Mouse (Mus musculus): ENCODE measurements around the gene Stk39. TPM values are rescaled to one million over a fixed set of nuclear protein-coding genes. Genes with fewer than 3 reads are reported as not detected.

Gene Stk39
- total RNA-seq, 1 experiment = 5.0 TPM

- H3K9me3 ChIP-seq (ENCODE audit: control insufficient read depth, insufficient read depth, low read depth, low read length) = no peaks in the 10 kb centered on the region
- TF ChIP-seq MAFK (IDR thresholded peaks at IDR 0.05; ENCODE audit: insufficient read depth, low read depth, low read length) = no peak
- no peak for TF ChIP-seq CHD2 (IDR thresholded peaks at IDR 0.05; ENCODE audit: low read depth, low read length)
- TF ChIP-seq ZC3H11A (IDR thresholded peaks at IDR 0.05; ENCODE audit: borderline replicate concordance, low read depth, low read length) = no peak
- TF ChIP-seq HCFC1 (IDR thresholded peaks at IDR 0.05; ENCODE audit: borderline replicate concordance, insufficient read depth, low read length) = no peak
- no peak for TF ChIP-seq ZNF384 (IDR thresholded peaks at IDR 0.05; ENCODE audit: low read depth, low read length)
- H3K36me3 ChIP-seq (ENCODE audit: control insufficient read depth, insufficient read depth, low read length, poor library complexity, severe bottlenecking) = no peaks in the 10 kb centered on the region
- in situ Hi-C loops (cut with MboI; ENCODE audit: low sequenced_read_pairs in 2 of 2, unreplicated experiment in 2 of 2) = loop anchor here in 1 of 2 experiments (25.0 kb wide), 1 partner anchor 225 kb away; no protein-coding TSS in a partner anchor
- H3K9ac ChIP-seq (ENCODE audit: insufficient read depth, low read depth, low read length, poor library complexity, severe bottlenecking) = no peak overlapping the region
- no peaks in the 10 kb centered on the region for H3K4me1 ChIP-seq (ENCODE audit: control insufficient read depth in 2 of 2, insufficient read depth in 2 of 2, low read length in 2 of 2, poor library complexity in 1 of 2)
- no peak for DNase-seq (ENCODE audit: low read depth, low spot score)
- H3K4me3 ChIP-seq (ENCODE audit: insufficient read depth in 1 of 2, low read depth in 1 of 2, low read length in 2 of 2, poor library complexity in 1 of 2, severe bottlenecking in 1 of 2) = no peak overlapping the region
- H3K27ac ChIP-seq (ENCODE audit: insufficient read depth, low read depth, low read length, poor library complexity, severe bottlenecking) = no peak overlapping the region
These were observed 135.2 kb downstream of the Stk39 start for GRCm38 (mm10) chr2:68336913-68337312.

DNA sequence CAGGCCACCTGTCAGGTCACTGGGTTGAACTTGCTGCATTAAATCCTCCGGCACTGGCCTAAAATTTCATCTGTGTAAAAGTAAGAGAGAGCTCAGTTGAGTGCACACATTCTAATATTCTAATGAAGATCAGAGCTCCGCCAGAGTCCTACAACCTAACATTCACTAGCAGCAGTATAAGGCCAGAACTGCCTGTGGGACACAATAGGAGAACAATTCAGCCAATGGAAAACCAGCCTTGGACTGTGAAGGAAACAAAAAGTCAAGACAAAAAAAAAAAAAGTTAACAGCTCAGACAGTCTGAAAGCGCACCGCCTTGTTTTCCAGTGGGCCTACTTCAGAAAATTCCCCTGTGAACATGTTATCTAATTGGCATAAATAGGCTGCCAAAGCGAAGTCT lies 137.1 kb downstream of the Stk39 start:
- Histone ChIP-seq H3K9ac (ENCODE audit: insufficient read depth, low read depth, low read length, poor library complexity, severe bottlenecking) (no peak overlapping the region), H3K36me3 (ENCODE audit: control insufficient read depth, insufficient read depth, low read length, poor library complexity, severe bottlenecking) (no peaks in the 10 kb centered on the region)

DNA sequence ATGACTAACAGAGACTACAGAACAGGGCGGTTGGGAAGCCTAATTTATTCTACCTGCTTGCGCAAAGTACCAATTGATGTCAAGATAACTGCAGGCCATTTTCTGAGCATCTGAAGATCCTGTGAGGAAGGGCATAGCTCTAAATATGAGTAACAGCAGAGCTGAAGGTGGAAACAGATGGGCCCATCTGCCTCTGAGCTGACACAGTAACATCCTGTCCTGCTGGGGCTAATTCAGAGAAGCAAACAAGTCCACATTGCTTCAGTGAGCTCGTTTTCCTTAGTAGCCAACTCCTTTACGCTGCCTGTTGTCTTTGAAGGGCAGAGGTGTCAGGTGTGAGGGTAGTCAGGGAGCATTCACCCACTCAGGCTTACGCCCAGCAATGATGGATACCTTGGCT lies 146.8 kb downstream of the Stk39 start:
- Histone ChIP-seq H3K9ac (ENCODE audit: insufficient read depth, low read depth, low read length, poor library complexity, severe bottlenecking) (no peak overlapping the region), H3K4me1 (ENCODE audit: control insufficient read depth in 2 of 2, insufficient read depth in 2 of 2, low read length in 2 of 2, poor library complexity in 1 of 2) (no peaks in the 10 kb centered on the region), H3K27ac (ENCODE audit: insufficient read depth, low read depth, low read length, poor library complexity, severe bottlenecking) (no peak overlapping the region), H3K4me3 (ENCODE audit: insufficient read depth in 1 of 2, low read depth in 1 of 2, low read length in 2 of 2, poor library complexity in 1 of 2, severe bottlenecking in 1 of 2) (no peak overlapping the region), H3K9me3 (ENCODE audit: control insufficient read depth, insufficient read depth, low read depth, low read length) (no peaks in the 10 kb centered on the region), H3K36me3 (ENCODE audit: control insufficient read depth, insufficient read depth, low read length, poor library complexity, severe bottlenecking) (no peaks in the 10 kb centered on the region)
- in situ Hi-C loops (cut with MboI; ENCODE audit: low sequenced_read_pairs in 2 of 2, unreplicated experiment in 2 of 2) = loop anchor here in 1 of 2 experiments (25.0 kb wide), 1 partner anchor 213 kb away; no protein-coding TSS in a partner anchor
- no peak for TF ChIP-seq MAFK (IDR thresholded peaks at IDR 0.05; ENCODE audit: insufficient read depth, low read depth, low read length)
- TF ChIP-seq ZC3H11A (IDR thresholded peaks at IDR 0.05; ENCODE audit: borderline replicate concordance, low read depth, low read length) = no peak
- TF ChIP-seq ZNF384 (IDR thresholded peaks at IDR 0.05; ENCODE audit: low read depth, low read length) = no peak
- TF ChIP-seq CHD2 (IDR thresholded peaks at IDR 0.05; ENCODE audit: low read depth, low read length) = no peak
- no peak for TF ChIP-seq HCFC1 (IDR thresholded peaks at IDR 0.05; ENCODE audit: borderline replicate concordance, insufficient read depth, low read length)
- DNase-seq (ENCODE audit: low read depth, low spot score) = no peak

More for the DNA sequence above, 137.1 kb downstream of the Stk39 start:
- no peaks in the 10 kb centered on the region for H3K9me3 ChIP-seq (ENCODE audit: control insufficient read depth, insufficient read depth, low read depth, low read length)
- no peak for DNase-seq (ENCODE audit: low read depth, low spot score)
- H3K4me3 ChIP-seq (ENCODE audit: insufficient read depth in 1 of 2, low read depth in 1 of 2, low read length in 2 of 2, poor library complexity in 1 of 2, severe bottlenecking in 1 of 2) = no peak overlapping the region
- no peak overlapping the region for H3K27ac ChIP-seq (ENCODE audit: insufficient read depth, low read depth, low read length, poor library complexity, severe bottlenecking)
- no peaks in the 10 kb centered on the region for H3K4me1 ChIP-seq (ENCODE audit: control insufficient read depth in 2 of 2, insufficient read depth in 2 of 2, low read length in 2 of 2, poor library complexity in 1 of 2)
- TF ChIP-seq ZC3H11A (IDR thresholded peaks at IDR 0.05; ENCODE audit: borderline replicate concordance, low read depth, low read length) = no peak
- TF ChIP-seq MAFK (IDR thresholded peaks at IDR 0.05; ENCODE audit: insufficient read depth, low read depth, low read length) = no peak
- TF ChIP-seq ZNF384 (IDR thresholded peaks at IDR 0.05; ENCODE audit: low read depth, low read length) = no peak
- no peak for TF ChIP-seq HCFC1 (IDR thresholded peaks at IDR 0.05; ENCODE audit: borderline replicate concordance, insufficient read depth, low read length)
- no peak for TF ChIP-seq CHD2 (IDR thresholded peaks at IDR 0.05; ENCODE audit: low read depth, low read length)
- in situ Hi-C loops (cut with MboI; ENCODE audit: low sequenced_read_pairs in 2 of 2, unreplicated experiment in 2 of 2) = loop anchor here in 1 of 2 experiments (25.0 kb wide), 1 partner anchor 223 kb away; no protein-coding TSS in a partner anchor

- Histone ChIP-seq H3K27ac (ENCODE audit: insufficient read depth, low read depth, low read length, poor library complexity, severe bottlenecking) (no peak overlapping the region), H3K9me3 (ENCODE audit: control insufficient read depth, insufficient read depth, low read depth, low read length) (no peaks in the 10 kb centered on the region), H3K4me3 (ENCODE audit: insufficient read depth in 1 of 2, low read depth in 1 of 2, low read length in 2 of 2, poor library complexity in 1 of 2, severe bottlenecking in 1 of 2) (no peak overlapping the region), H3K36me3 (ENCODE audit: control insufficient read depth, insufficient read depth, low read length, poor library complexity, severe bottlenecking) (no peaks in the 10 kb centered on the region), H3K9ac (ENCODE audit: insufficient read depth, low read depth, low read length, poor library complexity, severe bottlenecking) (no peak overlapping the region), H3K4me1 (ENCODE audit: control insufficient read depth in 2 of 2, insufficient read depth in 2 of 2, low read length in 2 of 2, poor library complexity in 1 of 2) (no peaks in the 10 kb centered on the region)
- in situ Hi-C loops (cut with MboI; ENCODE audit: low sequenced_read_pairs in 2 of 2, unreplicated experiment in 2 of 2) = no loop called here
- no peak for DNase-seq (ENCODE audit: low read depth, low spot score)
- TF ChIP-seq MAFK (IDR thresholded peaks at IDR 0.05; ENCODE audit: insufficient read depth, low read depth, low read length) = no peak
- no peak for TF ChIP-seq HCFC1 (IDR thresholded peaks at IDR 0.05; ENCODE audit: borderline replicate concordance, insufficient read depth, low read length)
- TF ChIP-seq CHD2 (IDR thresholded peaks at IDR 0.05; ENCODE audit: low read depth, low read length) = no peak
- no peak for TF ChIP-seq ZC3H11A (IDR thresholded peaks at IDR 0.05; ENCODE audit: borderline replicate concordance, low read depth, low read length)
- no peak for TF ChIP-seq ZNF384 (IDR thresholded peaks at IDR 0.05; ENCODE audit: low read depth, low read length)
These were observed 150.8 kb downstream of the Stk39 start for GRCm38 (mm10) chr2:68321230-68321629.

Measured in ES-E14 (cell line).